Mouse (Mus musculus) lung, postnatal 0 days (tissue): ENCODE measurements around the gene Gatd1.

Experiments
- CTCF ChIP-seq: IDR thresholded peaks from 2 replicates; pipeline ENCODE4 v1.5.1; 2016; ENCODE audit warnings: antibody characterized with exemption, mild to moderate bottlenecking
- EP300 ChIP-seq: IDR thresholded peaks from 2 replicates; pipeline ENCODE4 v1.6.1; 2016; ENCODE audit warnings: antibody characterized with exemption, mild to moderate bottlenecking, control low read depth

- TF ChIP-seq CTCF (no peak), EP300 (no peak)
These were observed 22.0 kb downstream of the Gatd1 start, which contains the start of gene Taldo1 for GRCm38 (mm10) chr7:141391625-141392551.
